Mouse (Mus musculus) telencephalon, adult 2 months (tissue): ENCODE measurements around the gene Selenoh.

ENCODE experiments used
- DNase-seq: peaks from one replicate; pipeline ENCODE4 v3.0.0-alpha.2; 2011; ENCODE audit warnings: low read depth, low spot score

The Selenoh gene

DNA sequence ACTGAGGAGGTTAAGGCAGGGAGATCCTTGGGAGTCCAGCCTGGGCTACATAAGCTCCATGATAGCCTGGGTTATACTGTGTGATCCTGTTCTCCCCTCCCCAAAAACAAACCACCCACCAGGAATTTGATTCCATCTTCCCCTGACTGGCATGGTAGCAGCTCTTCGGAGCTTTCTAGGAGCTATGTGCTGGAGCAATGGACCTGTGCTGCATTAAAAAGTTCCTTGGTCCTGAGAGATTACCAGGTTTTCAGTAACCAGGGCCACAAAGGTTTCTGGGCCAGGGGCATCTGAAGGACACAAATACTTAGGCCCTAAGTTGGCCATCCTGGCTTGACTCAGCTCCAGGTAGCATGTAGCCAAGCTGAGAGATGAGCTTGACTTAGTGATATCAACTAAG is 38.6 kb downstream of the Selenoh start:
- no peak for DNase-seq

DNA sequence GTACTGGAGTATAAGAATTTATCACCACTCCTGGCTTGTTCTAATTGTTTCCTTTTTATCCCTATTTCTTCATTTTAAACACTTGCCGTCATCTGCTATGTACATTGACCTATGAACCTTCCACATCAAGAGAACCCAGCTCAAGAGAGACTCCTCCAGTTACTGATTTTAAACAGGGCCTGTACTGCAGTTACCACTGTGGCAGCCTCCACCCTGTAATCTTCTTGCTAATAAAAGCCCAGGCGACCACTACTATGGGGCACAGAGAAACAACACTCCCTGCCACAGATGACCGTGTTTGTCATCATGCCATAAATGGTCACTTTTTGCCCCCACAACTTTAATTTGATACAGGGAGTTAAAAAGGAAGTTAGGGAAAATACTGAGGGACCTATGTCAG is 43.5 kb downstream of the Selenoh start:
- no peak for DNase-seq

DNA sequence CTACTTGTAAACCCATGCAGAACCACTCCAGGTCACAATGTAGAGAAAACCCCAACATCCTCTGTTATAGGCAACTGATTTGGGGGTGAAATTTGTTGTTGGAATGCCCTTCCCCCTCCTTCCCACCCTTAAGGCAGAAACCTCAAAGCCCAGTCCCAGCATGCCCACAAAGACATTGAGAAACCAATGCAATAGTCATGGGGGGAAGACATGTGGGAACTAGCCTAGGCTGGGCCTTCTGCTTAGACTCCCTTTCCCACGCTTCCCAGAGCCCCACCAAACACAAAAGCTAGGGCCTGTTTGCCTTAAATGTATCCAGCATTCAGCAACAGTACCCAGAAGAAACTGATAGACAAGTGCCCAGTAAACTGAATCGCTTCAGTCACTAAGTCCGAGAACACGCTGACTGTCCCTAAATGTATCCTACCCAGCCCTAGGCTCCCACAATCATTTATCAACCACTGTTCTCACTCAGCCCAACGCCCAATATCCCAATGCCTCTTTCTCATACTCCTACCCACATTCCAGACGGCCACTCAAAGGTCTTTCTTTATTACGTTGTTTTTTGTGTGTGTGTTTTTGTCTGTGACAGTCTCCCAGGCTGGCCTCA is 44.1 kb downstream of the Selenoh start:
- DNase-seq, result no peak

DNA sequence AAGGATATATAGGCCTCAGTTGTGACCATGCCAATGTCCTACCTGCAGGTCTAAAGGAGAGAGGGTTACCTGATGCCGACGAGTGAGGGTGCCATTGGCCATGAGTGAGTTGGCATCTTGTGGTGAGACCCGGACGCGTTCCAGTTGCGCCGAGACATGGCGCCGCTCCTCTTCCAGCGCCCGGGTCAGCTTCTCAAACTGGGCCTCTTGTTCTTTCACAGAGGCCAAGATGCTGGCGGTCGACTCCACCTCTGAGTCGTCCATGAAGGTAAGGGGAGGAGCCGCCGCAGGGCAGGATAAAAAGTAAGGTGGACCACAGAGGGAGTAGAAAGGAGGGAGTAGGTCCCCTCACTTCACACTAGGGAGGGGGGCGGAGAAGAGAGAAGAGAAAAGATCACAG is 46.4 kb downstream of the Selenoh start:
- no peak for DNase-seq

DNA sequence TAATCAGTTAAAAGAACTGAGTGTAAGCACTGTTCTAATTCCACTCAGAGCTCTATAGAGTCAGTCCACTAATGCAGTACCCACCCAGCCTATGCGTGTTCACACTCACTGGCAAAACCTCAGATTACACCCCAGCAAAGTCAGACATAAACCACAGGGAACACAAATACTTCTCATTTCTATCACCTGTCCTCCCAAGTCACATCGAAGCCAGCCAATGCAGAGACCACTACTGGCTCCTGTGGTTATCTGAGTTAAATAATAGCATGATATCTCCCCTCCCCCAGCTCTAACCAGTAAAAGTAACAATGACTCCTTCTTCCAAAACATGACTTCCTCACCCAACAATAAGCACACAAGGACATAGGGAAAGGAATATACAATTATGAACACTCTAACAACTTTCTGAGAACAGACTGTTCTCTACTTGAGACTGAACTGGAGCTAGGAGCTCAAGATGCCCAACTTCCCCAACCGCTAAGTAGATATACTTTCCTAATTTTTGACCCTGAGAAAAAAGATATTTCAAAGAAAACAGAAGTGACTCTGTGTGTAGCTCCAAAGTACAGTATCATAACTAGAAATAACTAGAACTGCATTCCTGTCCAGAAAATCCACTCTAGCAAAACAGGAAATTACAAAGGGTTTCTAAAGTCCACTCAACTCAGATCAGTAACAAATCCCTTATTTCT is 47.0 kb downstream of the Selenoh start:
- no peak for DNase-seq

DNA sequence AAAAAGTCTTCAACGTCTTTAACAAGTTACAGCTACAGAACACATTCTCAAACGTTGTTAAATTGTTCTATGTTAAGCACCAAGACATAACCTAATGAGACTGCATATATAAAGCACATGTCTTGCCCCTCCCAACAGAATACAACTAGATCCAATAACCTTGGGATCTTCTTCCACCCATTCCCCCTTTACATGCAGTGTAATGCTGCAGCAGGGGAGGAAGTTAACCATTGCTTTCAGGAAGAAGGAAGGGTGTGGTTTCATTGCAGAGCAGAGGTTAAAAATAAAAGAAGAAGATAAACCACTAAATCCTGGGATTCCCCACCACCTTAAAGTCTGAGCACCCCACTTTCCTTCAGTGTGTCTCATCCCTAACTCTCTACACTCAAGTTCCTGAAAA is 47.9 kb downstream of the Selenoh start:
- no peak for DNase-seq

DNA sequence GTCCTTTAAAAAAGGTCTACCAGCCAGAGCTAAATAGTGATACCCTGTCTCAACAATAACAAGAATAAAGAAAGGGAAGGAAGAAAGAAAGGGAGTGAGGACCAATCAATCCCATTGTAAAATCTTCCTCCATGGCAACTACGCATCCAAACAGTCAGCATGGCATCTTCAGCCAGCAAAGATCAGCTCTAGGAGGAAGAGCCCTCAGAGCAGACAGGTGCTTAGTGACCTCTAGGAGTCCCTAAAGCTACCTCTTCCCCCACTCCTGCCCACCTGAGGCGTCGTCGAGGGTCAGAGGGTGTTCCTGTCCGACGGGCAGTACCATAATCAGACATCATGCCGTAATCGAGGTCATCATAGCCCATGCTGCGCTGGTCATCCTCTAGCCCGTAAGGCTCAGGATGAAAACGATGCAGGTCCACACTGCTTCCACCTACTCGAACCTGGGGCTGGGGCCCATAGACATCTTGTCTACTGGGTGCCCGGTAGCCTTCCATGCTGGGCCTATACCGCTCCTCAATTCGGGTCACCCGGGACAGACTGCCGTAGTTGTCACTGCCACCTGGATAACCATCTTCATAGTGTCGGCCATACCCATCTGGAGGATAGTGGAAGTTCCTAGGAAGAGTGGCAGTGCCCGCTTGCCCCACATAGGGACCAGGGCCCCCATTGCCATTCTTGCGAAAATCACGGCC is 50.8 kb downstream of the Selenoh start:
- DNase-seq, result no peak
